Mouse (Mus musculus): ENCODE results near the gene Mum1l1. TPM values are rescaled to one million over a fixed set of nuclear protein-coding genes. Genes with fewer than 3 reads are reported as not detected.

The Mum1l1 gene
- polyA plus RNA-seq, 1 experiment from 2014 or later = 11.2 TPM

- H3K4me1 ChIP-seq = no peaks in the 10 kb centered on the region
- peak overlapping the region; percentile 34 for H3K4me2 ChIP-seq
- H3K9me3 ChIP-seq (replicated peaks) = no peaks in the 10 kb centered on the region
- 0 out of 2 replicates have a peak, but pooled peaks cover 4% of the 10 kb centered on the region for H3K36me3 ChIP-seq (ENCODE audit: poor library complexity, severe bottlenecking)
- H3K27ac ChIP-seq = no peak overlapping the region
- no peak overlapping the region for H3K4me3 ChIP-seq
- 39% methylated on average over 9 of the region's 9 CpGs for WGBS
- H3K27me3 ChIP-seq = no peaks in the 10 kb centered on the region; the same call in 1 of the 2 replicates
- no peak overlapping the region for H3K9ac ChIP-seq
- ATAC-seq = peak; percentile 92
These were observed 21.3 kb downstream of the Mum1l1 start for GRCm38 (mm10) chrX:139231143-139231542.

- 68% methylated on average over 3 of the region's 3 CpGs for WGBS
These were observed 37.5 kb downstream of the Mum1l1 start for GRCm38 (mm10) chrX:139247294-139247693.

DNA sequence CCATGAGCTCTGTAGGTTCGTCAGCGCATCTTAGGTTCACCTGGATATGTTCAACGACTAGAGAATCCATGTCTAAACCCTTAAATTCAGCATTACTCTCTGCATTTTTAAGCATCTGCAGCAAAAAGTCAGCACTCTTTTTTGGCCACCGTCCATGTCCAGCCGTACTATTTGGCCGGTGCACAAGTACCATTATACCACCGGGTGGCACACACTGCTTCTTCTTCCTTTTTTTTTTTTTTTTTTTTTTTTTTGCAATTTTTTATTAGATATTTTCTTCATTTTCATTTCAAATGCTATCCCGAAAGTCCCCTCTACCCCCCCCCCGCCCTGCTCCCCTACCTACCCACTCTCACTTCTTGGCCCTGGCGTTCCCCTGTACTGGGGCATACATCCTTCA, 47.2 kb downstream of the Mum1l1 start:
- no peak overlapping the region for H3K9ac ChIP-seq
- WGBS = 95% methylated on average over 8 of the region's 10 CpGs
- no peak overlapping the region for H3K4me2 ChIP-seq
- no peak for ATAC-seq
- H3K9me3 ChIP-seq (replicated peaks) = no peaks in the 10 kb centered on the region
- H3K4me1 ChIP-seq = no peaks in the 10 kb centered on the region
- no peaks in the 10 kb centered on the region for H3K27me3 ChIP-seq
- H3K4me3 ChIP-seq = no peak overlapping the region
- H3K36me3 ChIP-seq (ENCODE audit: poor library complexity, severe bottlenecking) = no peaks in the 10 kb centered on the region
- no peak overlapping the region for H3K27ac ChIP-seq

More at GRCm38 (mm10) chrX:139247294-139247693, 37.5 kb downstream of the Mum1l1 start:
- ATAC-seq = no peak
- no peak overlapping the region for H3K4me2 ChIP-seq
- no peaks in the 10 kb centered on the region for H3K9me3 ChIP-seq (replicated peaks)
- H3K4me3 ChIP-seq = no peak overlapping the region
- no peaks in the 10 kb centered on the region for H3K36me3 ChIP-seq (ENCODE audit: poor library complexity, severe bottlenecking)
- no peak overlapping the region for H3K27ac ChIP-seq
- H3K27me3 ChIP-seq = no peaks in the 10 kb centered on the region
- no peaks in the 10 kb centered on the region for H3K4me1 ChIP-seq
- H3K9ac ChIP-seq = no peak overlapping the region

DNA sequence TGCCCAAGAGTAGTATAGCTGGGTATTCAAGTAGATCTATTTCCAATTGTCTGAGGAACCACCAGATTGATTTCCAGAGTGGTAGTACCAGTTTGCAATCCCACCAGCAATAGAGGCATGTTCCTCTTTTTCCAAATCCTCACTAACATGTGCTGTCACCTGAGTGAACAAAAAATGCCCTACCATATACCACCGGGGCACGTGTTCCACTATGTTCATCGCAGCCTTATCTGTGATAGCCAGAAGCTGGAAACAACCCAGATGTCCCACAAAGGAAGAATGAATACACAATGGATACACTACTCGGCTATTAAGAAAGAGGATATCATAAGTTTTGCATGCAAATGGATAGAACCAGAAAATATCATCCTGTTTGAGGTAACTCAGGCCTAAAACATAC, 72.1 kb downstream of the Mum1l1 start:
- 93% methylated on average over 4 of the region's 4 CpGs for WGBS

More for the DNA sequence above, 72.1 kb downstream of the Mum1l1 start:
- no peaks in the 10 kb centered on the region for H3K36me3 ChIP-seq (ENCODE audit: poor library complexity, severe bottlenecking)
- no peaks in the 10 kb centered on the region for H3K9me3 ChIP-seq (replicated peaks)
- no peak overlapping the region for H3K27ac ChIP-seq
- H3K9ac ChIP-seq = no peak overlapping the region
- no peak overlapping the region for H3K4me3 ChIP-seq
- H3K4me2 ChIP-seq = no peak overlapping the region
- no peaks in the 10 kb centered on the region for H3K27me3 ChIP-seq
- H3K4me1 ChIP-seq = no peaks in the 10 kb centered on the region
- no peak for ATAC-seq

Other genes starting within 250 kb of the Mum1l1 start
- gene Serpina7, start 124.8 kb upstream of the Mum1l1 start, polyA plus RNA-seq (2015; fragmentation: Nextera tagmentation; extraction: Ambion mirVana) = not detected in 2 replicates
- not detected in 2 replicates for gene 4930513O06Rik, start 123.8 kb upstream of the Mum1l1 start, polyA plus RNA-seq (2015; fragmentation: Nextera tagmentation; extraction: Ambion mirVana)
- gene 4933428M09Rik, start 30.8 kb upstream of the Mum1l1 start, polyA plus RNA-seq (2015; fragmentation: Nextera tagmentation; extraction: Ambion mirVana) = not detected in 2 replicates
- gene Trap1a, start 123.6 kb downstream of the Mum1l1 start, polyA plus RNA-seq (2015; fragmentation: Nextera tagmentation; extraction: Ambion mirVana) = not detected in 2 replicates